Comparison of ENCODE assay signal across 9 mouse cellular contexts in genomic region chr12:79890887-79891286, GRCm38 (mm10).
DNase-seq lines count a peak whose midpoint lies in the region; ATAC-seq and TF ChIP-seq lines count a peak whose summit lies in the region.
"Had no signal": no experiment of that assay in that cellular context is flagged by ENCODE, and none has a peak within 500 bp of the region (broad histone marks: within the 10 kb centered on the region; RNA-seq: fewer than 3 reads in every experiment).

No protein-coding gene starts in this region.

- H3K36me3 ChIP-seq in hindbrain, embryonic 10.5 days, result no peaks in the 10 kb centered on the region
- H3K36me3 ChIP-seq in hindbrain, embryonic 16.5 days (ENCODE audit: control insufficient read depth, insufficient read depth, low read length), result no peaks in the 10 kb centered on the region
- H3K36me3 ChIP-seq in intestine, embryonic 15.5 days, result no peaks in the 10 kb centered on the region
- H3K36me3 ChIP-seq in lung, postnatal 0 days (ENCODE audit: insufficient read depth, low read length), result no peaks in the 10 kb centered on the region
- H3K36me3 ChIP-seq: G1E had no signal

- H3K27ac ChIP-seq in hindbrain, embryonic 10.5 days, result peak overlapping the region; percentile 78
- H3K27ac ChIP-seq in hindbrain, embryonic 16.5 days (ENCODE audit: low read depth, low read length), result no peak overlapping the region
- H3K27ac ChIP-seq in intestine, embryonic 15.5 days, result peak overlapping the region; percentile 42; the same call in 1 of the 2 replicates
- no peak overlapping the region for H3K27ac ChIP-seq in lung, postnatal 0 days (ENCODE audit: low read length)

- TF ChIP-seq CTCF in lung, postnatal 0 days (IDR thresholded peaks at IDR 0.05), result no peak

- ATAC-seq in hindbrain, embryonic 16.5 days, result no peak
- no peak; the same call in 1 of the 2 replicates for ATAC-seq in intestine, embryonic 15.5 days
- ATAC-seq in lung, postnatal 0 days, result 0 out of 2 replicates have a peak, but pooled peaks have one; percentile 12
- no peak for ATAC-seq in megakaryocyte progenitor cell, adult 5-6 weeks (replicated peaks; ENCODE audit: poor library complexity)

- DNase-seq in hindbrain, embryonic 10.5 days (ENCODE audit: low spot score), result no peak
- peak; percentile 73 for DNase-seq in embryo, embryonic 10.5 days (ENCODE audit: low spot score)
- DNase-seq in lung, postnatal 0 days (ENCODE audit: low spot score), result no peak
- DNase-seq in cerebellum, postnatal 4 days (ENCODE audit: low spot score in 2 of 2), result no peak
- DNase-seq in adipocyte (ENCODE audit: low spot score), result no peak

- peaks cover 60% of the 10 kb centered on the region for H3K4me1 ChIP-seq in hindbrain, embryonic 10.5 days (replicated peaks)
- H3K4me1 ChIP-seq in hindbrain, embryonic 16.5 days (ENCODE audit: control insufficient read depth, insufficient read depth, low read depth, low read length), result peaks cover 6% of the 10 kb centered on the region
- peaks cover 17% of the 10 kb centered on the region for H3K4me1 ChIP-seq in intestine, embryonic 15.5 days (replicated peaks)
- H3K4me1 ChIP-seq in lung, postnatal 0 days (ENCODE audit: insufficient read depth, low read depth, low read length), result peaks cover 5% of the 10 kb centered on the region; the same call in 1 of the 2 replicates

- TF ChIP-seq EP300 in lung, postnatal 0 days (IDR thresholded peaks at IDR 0.05), result no peak

- no peaks in the 10 kb centered on the region for H3K9me3 ChIP-seq in hindbrain, embryonic 10.5 days
- no peaks in the 10 kb centered on the region for H3K9me3 ChIP-seq in hindbrain, embryonic 16.5 days (ENCODE audit: control insufficient read depth, low read length)
- H3K9me3 ChIP-seq in intestine, embryonic 15.5 days, result no peaks in the 10 kb centered on the region
- H3K9me3 ChIP-seq in lung, postnatal 0 days (ENCODE audit: low read length), result no peaks in the 10 kb centered on the region
- H3K9me3 ChIP-seq: G1E had no signal

- H3K27me3 ChIP-seq in hindbrain, embryonic 10.5 days (ENCODE audit: insufficient read depth, poor library complexity, severe bottlenecking), result peaks cover 3% of the 10 kb centered on the region; the same call in 1 of the 2 replicates
- no peaks in the 10 kb centered on the region for H3K27me3 ChIP-seq in hindbrain, embryonic 16.5 days (replicated peaks; ENCODE audit: control insufficient read depth, insufficient read depth, low read length)
- no peaks in the 10 kb centered on the region for H3K27me3 ChIP-seq in intestine, embryonic 15.5 days (replicated peaks)
- no peaks in the 10 kb centered on the region for H3K27me3 ChIP-seq in lung, postnatal 0 days (replicated peaks; ENCODE audit: insufficient read depth, low read length)

- no peak overlapping the region for H3K4me3 ChIP-seq in hindbrain, embryonic 10.5 days
- no peak overlapping the region for H3K4me3 ChIP-seq in hindbrain, embryonic 16.5 days (ENCODE audit: low read length)
- no peak overlapping the region for H3K4me3 ChIP-seq in intestine, embryonic 15.5 days (replicated peaks)
- H3K4me3 ChIP-seq in lung, postnatal 0 days (ENCODE audit: low read depth, low read length), result no peak overlapping the region

- H3K4me2 ChIP-seq in hindbrain, embryonic 16.5 days (ENCODE audit: low read length), result no peak overlapping the region
- no peak overlapping the region for H3K4me2 ChIP-seq in intestine, embryonic 15.5 days (replicated peaks)
- no peak overlapping the region for H3K4me2 ChIP-seq in lung, postnatal 0 days (replicated peaks; ENCODE audit: low read depth, low read length)

- H3K9ac ChIP-seq in hindbrain, embryonic 16.5 days (ENCODE audit: low read depth, low read length), result no peak overlapping the region
- 0 out of 2 replicates have a peak overlapping the region, but pooled peaks have one; percentile 2 for H3K9ac ChIP-seq in intestine, embryonic 15.5 days
- no peak overlapping the region for H3K9ac ChIP-seq in lung, postnatal 0 days (replicated peaks; ENCODE audit: low read depth)

- WGBS in hindbrain, embryonic 10.5 days, result 24% methylated on average over 4 of the region's 4 CpGs
- 26% methylated on average over 4 of the region's 4 CpGs for WGBS in hindbrain, embryonic 16.5 days
- 19% methylated on average over 4 of the region's 4 CpGs for WGBS in intestine, embryonic 15.5 days
- 28% methylated on average over 4 of the region's 4 CpGs for WGBS in lung, postnatal 0 days

Comparison
In these comparisons a context has a peak if more than half of its experiments do, and no peak if none do; other contexts are left out.
1. H3K27ac ChIP-seq: peak in hindbrain, embryonic 10.5 days (single experiment) and intestine, embryonic 15.5 days (single experiment); none in hindbrain, embryonic 16.5 days (single experiment) and lung, postnatal 0 days (single experiment).